Mouse (Mus musculus) ES-CJ7 (cell line): ENCODE measurements around the gene Mfsd7a.

Source experiments
- DNase-seq: peaks from one replicate; pipeline ENCODE4 v3.0.0; 2011; ENCODE audit warnings: low read depth, low spot score

Gene Mfsd7a

DNA sequence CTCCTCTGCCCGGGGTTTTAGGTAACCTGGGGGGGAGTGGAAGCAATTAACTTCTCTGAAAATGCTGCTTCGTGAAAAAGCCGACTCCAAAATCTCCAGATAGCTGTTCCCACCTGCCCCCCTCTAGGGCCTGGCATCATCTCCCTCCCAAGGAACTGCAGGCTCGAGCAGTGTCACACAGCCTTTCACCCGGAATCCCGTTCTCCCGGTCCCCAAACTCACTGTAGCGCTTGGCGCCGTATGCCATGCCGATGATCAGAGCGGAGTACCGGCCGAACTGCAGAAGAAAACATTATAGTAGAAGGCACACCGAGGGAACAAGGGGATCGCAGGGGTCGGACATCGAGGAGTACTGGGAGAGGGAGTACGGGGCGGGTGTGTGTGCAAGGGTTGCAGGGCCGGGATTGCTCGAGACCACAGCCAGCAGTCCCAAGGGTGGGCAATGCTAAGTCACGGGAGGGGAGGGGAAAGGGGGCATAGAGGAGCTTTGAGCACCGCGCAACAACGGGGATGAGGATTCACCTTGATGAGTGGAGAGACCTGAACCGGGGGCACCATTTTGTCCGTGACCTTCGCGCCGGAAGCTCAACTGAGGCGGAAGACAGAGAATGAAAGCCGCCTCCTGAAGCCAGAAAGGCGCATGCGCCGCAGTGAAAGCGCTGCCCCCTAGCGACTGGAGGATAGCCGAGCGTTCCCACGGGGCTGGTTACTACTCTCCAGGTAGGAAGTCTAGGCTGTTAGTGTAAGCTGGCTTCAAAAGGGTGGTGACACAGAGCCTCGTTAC lies 14.7 kb downstream of the Mfsd7a start, which contains the start of gene Atp5k:
Gene Atp5k, minus strand, starts transcription at position 645 of the 784 bp plus-strand sequence.
- DNase-seq = peak; percentile 96

DNA sequence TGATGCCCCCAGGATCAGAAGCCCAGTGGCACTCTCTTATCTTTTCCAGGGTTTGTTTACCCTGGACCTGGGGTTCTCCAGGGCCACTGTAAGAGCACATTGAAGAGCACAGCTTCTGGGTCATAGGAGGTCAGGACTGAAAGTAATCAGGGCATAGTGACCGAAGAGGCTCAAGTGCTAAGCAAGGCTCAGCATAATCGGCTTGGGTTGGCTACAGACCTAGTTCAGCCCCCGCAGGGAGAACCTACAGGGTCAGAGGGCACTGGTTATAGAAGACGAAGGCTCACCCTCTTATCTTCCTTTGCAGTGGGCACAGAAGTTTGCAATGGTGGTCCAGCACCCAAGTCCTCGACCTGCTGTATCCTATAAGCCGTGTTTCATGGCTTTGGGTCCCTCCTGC lies 17.5 kb downstream of the Mfsd7a start:
- DNase-seq = no peak

- DNase-seq = peak; percentile 67
Measured at GRCm38 (mm10) chr5:108427186-108427585, 21.5 kb downstream of the Mfsd7a start.

GRCm38 (mm10) chr5:108423427-108423826 lies 25.3 kb downstream of the Mfsd7a start:
- no peak for DNase-seq

GRCm38 (mm10) chr5:108422741-108423140 lies 25.9 kb downstream of the Mfsd7a start:
- DNase-seq = no peak

- DNase-seq = no peak
Measured at GRCm38 (mm10) chr5:108414711-108415110, 34.0 kb downstream of the Mfsd7a start.

DNA sequence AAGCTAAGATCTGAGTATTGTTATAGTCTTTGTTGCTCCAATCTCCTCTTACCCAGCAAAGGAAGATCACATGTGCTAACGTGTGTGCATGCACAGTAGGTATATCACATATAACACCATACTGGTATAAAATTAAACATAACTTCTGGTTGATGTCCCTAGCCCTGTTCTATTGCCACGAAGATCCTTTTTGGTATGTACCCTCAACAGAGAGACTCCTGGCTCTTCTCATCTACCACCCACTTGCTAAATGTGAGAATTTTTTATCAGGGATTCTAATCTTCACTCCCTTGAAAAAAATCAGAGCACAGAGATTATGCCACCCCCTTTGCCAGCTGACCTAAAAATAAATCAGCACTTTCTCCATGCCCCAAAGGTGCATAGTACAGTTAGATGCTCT lies 41.7 kb downstream of the Mfsd7a start:
- DNase-seq = no peak

GRCm38 (mm10) chr5:108405460-108405859 lies 43.2 kb downstream of the Mfsd7a start:
- DNase-seq = no peak

GRCm38 (mm10) chr5:108403453-108403852 lies 45.2 kb downstream of the Mfsd7a start:
- DNase-seq = no peak
